Mouse (Mus musculus) frontal cortex, postnatal 25 days (tissue): Measurements from ENCODE around the gene Slc35a1.
"Not testable (repeated sequence)": the region's sequence is repeated elsewhere in the genome, so short reads cannot be mapped to it uniquely, and the experiment has no call there.

Source experiments
- DNase-seq, 2 experiments: peaks; one replicate each; pipeline ENCODE4 v3.0.0; 2022; ENCODE audit warnings: low spot score in 2 of 2

The Slc35a1 gene

GRCm38 (mm10) chr4:34686874-34687567 lies at the start of gene Slc35a1:
Gene Slc35a1 (minus strand): TSS chr4:34687438.
- DNase-seq, result peak; percentile 88 to 90

- DNase-seq, result no peak
These were observed 47.2 kb upstream of the Slc35a1 start for GRCm38 (mm10) chr4:34734461-34734860.

GRCm38 (mm10) chr4:34733415-34733814 lies 46.2 kb upstream of the Slc35a1 start:
- DNase-seq, result not testable (repeated sequence)

GRCm38 (mm10) chr4:34729851-34730341 lies 42.7 kb upstream of the Slc35a1 start, which contains the start of gene Cfap206:
Gene Cfap206 (minus strand): TSS chr4:34730206.
- peak in 1 of 2 experiments; percentile 9 for DNase-seq

GRCm38 (mm10) chr4:34725710-34726109 lies 38.5 kb upstream of the Slc35a1 start:
- not testable (repeated sequence) for DNase-seq

GRCm38 (mm10) chr4:34724306-34724705 lies 37.1 kb upstream of the Slc35a1 start:
- no peak for DNase-seq

GRCm38 (mm10) chr4:34723186-34723585 lies 35.9 kb upstream of the Slc35a1 start:
- DNase-seq, result no peak

GRCm38 (mm10) chr4:34720127-34720895 lies 33.1 kb upstream of the Slc35a1 start:
- DNase-seq, result no peak

GRCm38 (mm10) chr4:34719421-34719820 lies 32.2 kb upstream of the Slc35a1 start:
- no peak for DNase-seq

GRCm38 (mm10) chr4:34715062-34715461 lies 27.8 kb upstream of the Slc35a1 start:
- DNase-seq, result no peak

GRCm38 (mm10) chr4:34708127-34708526 lies 20.9 kb upstream of the Slc35a1 start:
- DNase-seq, result no peak

GRCm38 (mm10) chr4:34707248-34707647 lies 20.0 kb upstream of the Slc35a1 start:
- no peak for DNase-seq

- DNase-seq, result no peak
These were observed 15.8 kb upstream of the Slc35a1 start for GRCm38 (mm10) chr4:34703029-34703428.

GRCm38 (mm10) chr4:34702231-34702630 lies 15.0 kb upstream of the Slc35a1 start:
- DNase-seq, result no peak

GRCm38 (mm10) chr4:34701528-34701927 lies 14.3 kb upstream of the Slc35a1 start:
- DNase-seq, result no peak

GRCm38 (mm10) chr4:34688021-34688420 lies 783 bp upstream of the Slc35a1 start:
- no peak for DNase-seq

- no peak for DNase-seq
These were observed 6.7 kb downstream of the Slc35a1 start for GRCm38 (mm10) chr4:34680530-34680929.

- DNase-seq, result no peak
These were observed 13.5 kb downstream of the Slc35a1 start for GRCm38 (mm10) chr4:34673721-34674120.

GRCm38 (mm10) chr4:34667923-34668322 lies 19.3 kb downstream of the Slc35a1 start:
- no peak for DNase-seq

GRCm38 (mm10) chr4:34661927-34662326 lies 25.3 kb downstream of the Slc35a1 start:
- no peak for DNase-seq

GRCm38 (mm10) chr4:34661514-34661913 lies 25.7 kb downstream of the Slc35a1 start:
- DNase-seq, result no peak

- no peak for DNase-seq
These were observed 28.2 kb downstream of the Slc35a1 start for GRCm38 (mm10) chr4:34659012-34659411.

GRCm38 (mm10) chr4:34656101-34656500 lies 31.1 kb downstream of the Slc35a1 start:
- DNase-seq, result no peak
